Mouse (Mus musculus): ENCODE measurements around the gene Cryl1.

DNA sequence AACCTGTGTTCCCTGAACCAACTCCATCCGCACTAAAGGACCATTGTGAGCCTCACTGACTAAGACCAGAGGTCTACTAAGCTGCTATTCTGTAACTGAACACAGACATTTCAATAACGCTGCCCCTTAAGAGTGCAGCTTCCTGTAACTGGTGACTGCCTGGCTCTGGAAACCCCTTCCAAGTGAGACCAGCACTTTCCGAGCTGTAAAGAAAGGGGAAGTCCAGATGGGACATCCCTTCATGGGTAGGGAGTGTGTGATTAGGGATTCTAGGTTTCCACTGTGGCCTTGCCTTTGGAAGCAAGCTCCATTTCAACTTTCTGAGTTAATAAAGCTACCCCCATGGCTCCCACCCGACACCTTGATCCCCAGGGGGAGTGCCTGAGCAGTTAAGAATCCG, 41.3 kb downstream of the Cryl1 start:
- TF ChIP-seq POLR2A (IDR thresholded peaks at IDR 0.05; ENCODE audit: extremely low read depth, insufficient read depth, low read length), result no peak
- no peak for TF ChIP-seq CTCF (IDR thresholded peaks at IDR 0.05; ENCODE audit: low read depth, low read length)
